Mouse (Mus musculus) cerebellum, adult 9-10 months (tissue): ENCODE results near the gene AC141477.1.

Experiments
- DNase-seq: peaks from one replicate; pipeline ENCODE4 v3.0.0; 2022

Gene AC141477.1

GRCm38 (mm10) chr10:76440281-76440680 lies at the start of gene AC141477.1:
Gene AC141477.1 (minus strand): TSS chr10:76440444.
- no peak for DNase-seq

GRCm38 (mm10) chr10:76489205-76489604 lies 49.0 kb upstream of the AC141477.1 start:
- DNase-seq = no peak

- DNase-seq = no peak
Measured at GRCm38 (mm10) chr10:76488265-76488664, 48.0 kb upstream of the AC141477.1 start.

- DNase-seq = no peak
Measured at GRCm38 (mm10) chr10:76486302-76486701, 46.1 kb upstream of the AC141477.1 start.

GRCm38 (mm10) chr10:76481480-76481879 lies 41.2 kb upstream of the AC141477.1 start:
- DNase-seq = no peak

- DNase-seq = no peak
Measured at GRCm38 (mm10) chr10:76480851-76481250, 40.6 kb upstream of the AC141477.1 start.

DNA sequence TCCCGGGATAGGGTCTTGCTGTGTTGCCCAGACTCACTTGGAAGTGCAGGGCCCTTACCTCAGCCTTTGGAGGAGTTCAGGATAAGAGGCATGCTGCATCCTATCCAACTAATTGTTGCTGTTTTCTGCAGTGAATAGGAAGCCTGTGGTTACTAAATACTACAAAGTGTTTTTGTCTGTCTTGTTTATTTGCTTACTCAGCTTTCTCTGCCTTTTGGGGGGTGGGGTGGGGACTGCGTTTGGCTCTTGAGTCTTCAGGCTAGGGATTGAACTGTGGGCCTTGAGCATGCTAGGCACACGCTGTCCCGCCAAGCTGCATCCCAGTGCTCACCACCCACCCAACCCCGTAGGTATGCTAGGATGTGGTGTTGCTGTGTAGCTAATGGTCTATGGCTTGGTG lies 33.5 kb upstream of the AC141477.1 start:
- DNase-seq = no peak

GRCm38 (mm10) chr10:76468203-76469162 lies 28.2 kb upstream of the AC141477.1 start, which contains the start of the genes Mcm3ap and Ybey:
Gene Mcm3ap (plus strand): TSS chr10:76468927.
Gene Ybey (minus strand): TSS chr10:76469114.
- peak; percentile 86 for DNase-seq

DNA sequence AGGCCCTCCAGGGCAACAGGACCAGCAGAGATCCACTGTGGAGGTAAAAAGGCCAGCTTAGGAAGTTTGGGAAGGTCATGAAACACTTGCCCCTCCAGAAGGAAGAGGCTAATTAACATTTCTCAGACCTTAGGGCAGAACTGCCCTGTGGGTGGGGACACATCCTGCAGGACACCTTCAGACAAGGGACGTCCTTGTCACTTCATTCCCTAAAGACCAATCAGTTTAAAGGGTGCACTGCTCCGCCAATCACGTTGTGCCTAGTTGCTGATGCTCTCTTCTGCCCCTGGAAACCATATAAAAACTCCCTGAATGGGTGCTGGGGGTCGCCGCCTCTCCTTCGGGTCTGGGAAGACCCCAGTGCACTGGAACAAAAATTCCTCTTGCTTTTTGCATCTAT lies 22.5 kb upstream of the AC141477.1 start:
- DNase-seq = no peak

GRCm38 (mm10) chr10:76462312-76462711 lies 22.1 kb upstream of the AC141477.1 start:
- no peak for DNase-seq

DNA sequence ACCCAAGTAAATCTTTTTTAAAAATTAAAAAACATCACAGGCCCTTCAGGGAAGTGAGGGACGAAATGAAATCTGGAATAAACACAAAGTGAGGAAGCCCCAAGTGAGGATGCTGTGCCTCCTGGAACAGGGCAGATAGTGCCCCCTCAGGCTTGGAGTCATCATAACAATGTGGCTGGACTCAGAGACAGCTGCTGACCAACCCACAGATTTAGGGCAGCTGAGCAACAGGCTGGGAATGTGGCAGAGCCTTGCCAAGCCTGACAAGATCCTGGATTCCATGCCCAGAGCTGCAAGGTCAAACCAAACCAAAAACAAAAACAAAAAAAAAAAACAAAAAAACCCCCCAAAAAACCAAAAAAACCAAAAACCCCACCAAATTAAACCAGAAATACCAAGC lies 21.0 kb upstream of the AC141477.1 start:
- no peak for DNase-seq

DNA sequence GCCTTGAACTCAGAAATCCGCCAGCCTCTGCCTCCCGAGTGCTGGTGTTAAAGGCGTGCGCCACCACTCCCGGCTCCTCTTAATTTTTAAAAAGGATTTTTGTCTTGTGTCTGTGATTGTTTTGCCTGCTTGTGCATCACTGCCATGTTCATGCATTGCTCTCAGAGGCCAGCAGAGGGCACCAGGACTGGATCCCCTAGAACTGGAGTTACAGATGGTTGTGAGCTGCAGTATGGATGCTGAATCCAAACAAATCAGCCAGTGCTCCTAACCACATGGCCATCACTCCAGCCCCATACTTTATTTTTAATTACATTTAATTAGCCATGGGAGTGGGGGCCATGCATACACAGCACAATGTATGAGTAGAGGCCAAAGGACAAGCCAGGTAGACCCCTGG lies 15.0 kb upstream of the AC141477.1 start:
- DNase-seq = no peak

DNA sequence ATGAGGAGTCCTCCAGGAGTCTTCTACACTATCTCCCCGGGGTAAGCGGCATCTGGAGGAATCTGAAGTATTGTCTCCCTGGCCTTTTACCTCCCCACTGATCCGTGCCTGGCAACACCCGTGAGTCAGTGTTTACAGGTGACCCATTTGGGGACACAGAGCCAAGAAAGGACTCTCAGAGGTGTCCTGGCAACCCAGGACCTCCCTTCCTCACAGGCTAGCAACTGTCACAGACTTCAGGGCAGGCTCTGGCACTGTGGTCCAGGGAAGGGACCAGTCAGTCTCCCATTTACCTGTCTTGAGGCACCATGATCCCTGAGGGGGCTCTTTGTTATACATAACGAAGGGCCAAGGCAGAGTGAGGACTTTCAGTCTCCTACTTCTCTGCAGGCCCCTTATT lies 8.6 kb upstream of the AC141477.1 start, which contains the start of gene 2610028H24Rik:
TSS of gene 2610028H24Rik (plus strand) at position 231 of the 400 bp plus-strand sequence.
- no peak for DNase-seq

DNA sequence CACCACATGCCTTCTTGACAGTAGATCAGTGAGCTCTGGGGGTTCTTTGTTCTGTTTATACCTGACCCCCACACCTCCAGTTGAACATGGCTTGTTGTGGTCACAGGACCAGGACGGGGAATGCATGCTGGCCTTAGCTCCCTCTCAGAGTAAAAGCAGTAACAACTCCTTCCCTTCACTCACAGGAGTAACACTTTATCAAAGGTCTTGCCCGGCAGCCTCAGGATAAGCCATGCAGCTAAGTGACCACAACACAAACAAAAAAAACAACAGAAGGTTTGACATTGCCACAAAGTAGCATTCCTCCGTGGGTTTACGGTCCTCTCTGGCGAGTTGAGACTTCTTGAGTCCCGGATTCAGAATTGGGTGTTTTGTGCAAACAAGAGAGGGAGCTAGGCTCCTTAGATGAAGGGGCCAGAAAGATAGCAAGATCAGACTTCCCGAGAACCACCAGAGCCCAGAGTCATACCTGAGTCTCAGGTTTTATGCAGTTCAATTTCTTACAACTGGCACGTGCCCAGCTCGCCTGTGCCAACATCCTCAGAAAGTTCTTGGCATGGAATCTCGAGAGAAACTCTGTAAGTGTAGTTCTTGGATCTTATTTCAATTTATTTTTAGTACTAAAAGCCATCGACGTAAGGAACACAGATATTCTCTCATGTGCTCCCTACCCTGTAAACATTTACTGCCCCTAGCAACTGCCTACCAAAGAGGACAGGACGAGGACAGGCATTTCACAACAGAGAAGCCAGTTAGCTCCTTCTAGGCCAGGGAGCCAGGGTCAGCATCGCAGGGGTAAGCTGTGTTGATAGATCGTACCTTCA lies 7.4 kb upstream of the AC141477.1 start:
- DNase-seq = no peak

DNA sequence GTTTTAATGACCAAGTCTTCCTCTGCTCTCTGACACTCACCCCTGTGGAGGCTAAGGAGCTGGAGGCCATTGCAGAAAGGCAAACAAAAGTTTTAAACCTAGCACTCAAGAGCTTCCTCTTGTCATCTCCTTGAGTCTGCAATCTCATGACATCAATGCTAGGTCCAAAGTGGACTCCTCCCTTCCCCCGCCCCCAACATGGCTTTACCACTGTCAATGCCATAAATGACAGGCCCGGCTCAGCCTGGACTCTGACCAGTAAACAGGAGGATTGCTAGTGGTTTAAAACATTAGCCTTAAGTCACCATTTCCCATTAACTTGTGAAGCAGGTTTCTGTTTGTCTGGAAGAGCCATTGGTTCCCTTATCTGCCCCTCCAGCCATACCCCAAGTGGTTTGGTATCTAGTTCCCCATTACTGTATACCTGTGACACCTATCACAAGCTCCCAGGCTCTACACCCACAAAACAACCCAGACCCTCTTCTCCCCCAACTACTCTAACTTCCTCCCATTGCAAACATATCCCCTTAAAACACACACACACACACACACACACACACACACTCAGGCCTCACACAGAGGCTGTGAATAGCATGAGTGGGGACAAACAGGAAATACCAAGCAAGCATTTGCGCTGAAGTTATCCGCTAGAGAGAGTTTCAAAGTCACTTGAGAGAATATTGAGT lies 5.9 kb upstream of the AC141477.1 start:
- DNase-seq = no peak

DNA sequence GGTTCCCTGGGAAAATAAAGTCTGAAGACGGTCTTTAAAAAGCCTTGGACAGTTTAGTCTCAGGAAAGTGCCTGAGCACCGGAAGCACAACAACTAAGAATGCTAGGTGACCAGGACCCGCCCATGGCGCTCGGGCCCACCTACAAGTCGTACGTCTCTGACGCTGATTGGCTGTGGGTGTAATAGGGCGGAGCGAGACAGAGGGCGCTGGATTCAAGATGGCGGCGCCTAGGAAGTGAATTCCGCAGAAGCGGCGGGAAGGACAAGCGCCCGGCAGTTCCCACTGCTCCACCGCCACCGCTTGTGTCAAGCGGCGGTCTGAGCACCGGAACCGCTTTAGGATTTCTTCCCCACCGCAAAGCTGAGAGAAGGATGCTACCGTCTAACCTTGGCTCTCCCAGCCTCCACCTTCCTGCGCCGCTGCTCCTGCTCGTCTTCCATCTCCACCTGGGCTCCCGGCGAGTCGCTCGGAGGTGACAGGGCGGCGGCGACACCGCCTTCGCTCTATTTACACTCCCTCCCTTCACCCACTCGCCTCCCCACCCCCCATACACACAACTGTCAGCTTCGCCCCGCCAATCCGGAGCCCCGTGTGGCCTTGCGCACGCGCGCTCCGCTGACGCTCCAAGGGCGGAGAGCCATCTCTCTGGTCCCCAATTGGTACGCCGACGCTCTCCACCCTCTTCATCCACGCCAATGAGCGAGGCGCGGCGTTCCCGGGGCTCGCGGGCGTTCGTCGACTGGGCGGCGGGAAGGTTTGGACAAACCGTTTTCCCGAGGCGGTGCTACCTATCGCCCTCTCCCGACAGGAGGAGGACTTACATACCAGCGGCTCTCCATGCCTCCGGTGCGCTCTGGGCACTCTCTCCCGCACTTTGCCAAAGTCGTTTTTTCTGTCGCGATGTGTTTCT lies 2.2 kb upstream of the AC141477.1 start, which contains the start of gene Pcnt:
TSS of gene Pcnt (minus strand) at position 609 of the 911 bp plus-strand sequence.
- DNase-seq = peak; percentile 98

GRCm38 (mm10) chr10:76439107-76439890 lies 945 bp downstream of the AC141477.1 start:
- no peak for DNase-seq

GRCm38 (mm10) chr10:76433925-76434324 lies 6.3 kb downstream of the AC141477.1 start:
- no peak for DNase-seq

- no peak for DNase-seq
Measured at GRCm38 (mm10) chr10:76425674-76426073, 14.6 kb downstream of the AC141477.1 start.

- peak; percentile 83 for DNase-seq
Measured at GRCm38 (mm10) chr10:76416811-76417210, 23.4 kb downstream of the AC141477.1 start.

DNA sequence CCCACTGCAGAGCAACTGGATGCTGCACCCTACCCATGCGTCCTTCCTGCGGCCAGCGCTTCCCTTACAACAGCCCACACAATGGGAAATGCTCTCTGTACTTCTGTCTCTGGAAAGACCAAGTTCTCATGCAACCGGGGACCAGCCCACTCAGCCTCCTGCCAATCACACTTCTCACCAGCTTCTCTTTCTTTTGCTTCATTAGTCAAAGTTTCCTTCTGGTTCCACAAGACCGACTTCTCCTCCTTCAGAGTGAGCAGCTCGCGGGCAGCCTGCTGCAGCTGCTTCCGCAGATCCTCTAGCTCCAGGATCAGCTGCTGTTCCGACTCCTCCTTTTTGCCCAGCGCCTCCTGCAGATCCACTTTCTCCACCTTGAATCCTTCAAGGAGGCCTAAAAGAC lies 31.7 kb downstream of the AC141477.1 start:
- DNase-seq = no peak
